Mouse (Mus musculus): ENCODE data around the gene Pde4b.

DNA sequence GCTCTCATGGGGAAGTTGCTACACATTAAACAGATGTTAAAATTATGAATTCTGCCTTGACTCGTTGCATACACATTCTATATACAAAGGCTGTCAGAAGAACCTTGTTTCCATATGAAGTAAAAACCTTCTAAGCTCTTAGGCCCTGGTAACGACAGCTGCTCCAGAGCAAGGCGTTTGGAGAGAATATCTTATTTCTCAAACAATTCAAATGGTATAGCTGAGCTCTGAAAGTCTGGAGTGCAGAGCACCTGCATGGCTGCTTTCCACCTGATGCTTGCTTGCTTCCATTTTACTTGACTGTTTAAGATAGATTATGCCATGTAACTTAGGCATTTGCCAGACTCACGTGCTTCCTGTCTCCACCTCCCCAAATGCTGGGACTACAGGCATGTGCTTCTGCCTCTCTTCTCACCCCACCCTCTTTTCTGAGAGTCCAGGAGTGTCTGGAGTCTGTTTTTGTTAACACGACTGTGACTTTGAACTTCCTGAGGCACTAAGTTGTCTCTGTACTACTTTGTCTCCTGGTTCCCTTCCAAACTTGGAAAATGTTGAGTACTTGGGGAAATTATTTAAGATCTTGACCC, 229.4 kb downstream of the Pde4b start:
- TF ChIP-seq CTCF (IDR thresholded peaks at IDR 0.05; ENCODE audit: low read depth, low read length) (no peak), EP300 (IDR thresholded peaks at IDR 0.05; ENCODE audit: insufficient read depth, low read depth, low read length) (no peak)

Data from ES-Bruce4 (cell line).